Mouse (Mus musculus) small intestine, adult 2 months (tissue): ENCODE measurements around the gene E2f6.

ENCODE experiments used
- CTCF ChIP-seq: fragments of 200-500 bp; IDR thresholded peaks from 2 replicates; pipeline ENCODE4 v1.5.1; 2012; ENCODE audit warnings: low read depth, mild to moderate bottlenecking, control low read depth, inconsistent platforms, low read length, moderate library complexity, mixed read lengths; ENCODE audit not compliant: insufficient replicate concordance, insufficient read length; ENCODE audit errors: extremely low read depth
- POLR2A ChIP-seq: fragments of 200-500 bp; IDR thresholded peaks from 2 replicates; pipeline ENCODE4 v1.6.1; 2012; ENCODE audit warnings: low read depth, mild to moderate bottlenecking, control low read depth, inconsistent platforms, low read length, moderate library complexity

- TF ChIP-seq POLR2A (no peak), CTCF (no peak)
These were observed 71.7 kb downstream of the E2f6 start for GRCm38 (mm10) chr12:16882442-16882841.
